Mouse (Mus musculus) embryonic facial prominence, embryonic 15.5 days (tissue): ENCODE results near the gene Tmem130. TPM values are rescaled to one million over a fixed set of nuclear protein-coding genes. Genes with fewer than 3 reads are reported as not detected.

ENCODE experiments used
- ATAC-seq: fragments of 200-750 bp; cut with Nextera tagmentation; 2 replicates; pipeline ENCODE4 v1.8.0; 2017; ENCODE audit warnings: low read depth, moderate TSS enrichment; ENCODE audit not compliant: insufficient number of reproducible peaks, low FRiP score, low TSS enrichment
- H3K27ac ChIP-seq: fragments of 300-500 bp; sonication (generic); replicated peaks from 2 replicates; pipeline ENCODE4 v1.5.1; 2015; ENCODE audit warnings: mild to moderate bottlenecking, inconsistent platforms
- H3K27me3 ChIP-seq: fragments of 300-500 bp; sonication (generic); 2 replicates; pipeline ENCODE4 v1.6.1; 2015; ENCODE audit warnings: inconsistent platforms
- H3K36me3 ChIP-seq: fragments of 300-500 bp; sonication (generic); 2 replicates; pipeline ENCODE4 v1.6.1; 2015; ENCODE audit warnings: mild to moderate bottlenecking, inconsistent platforms
- H3K4me1 ChIP-seq: fragments of 300-500 bp; sonication (generic); 2 replicates; pipeline ENCODE4 v1.6.1; 2015; ENCODE audit warnings: inconsistent platforms
- H3K4me2 ChIP-seq: fragments of 300-500 bp; sonication (generic); replicated peaks from 2 replicates; pipeline ENCODE4 v1.6.1; 2015; ENCODE audit warnings: mild to moderate bottlenecking, inconsistent platforms
- H3K4me3 ChIP-seq: fragments of 300-500 bp; sonication (generic); replicated peaks from 2 replicates; pipeline ENCODE4 v1.5.1; 2015; ENCODE audit warnings: mild to moderate bottlenecking, inconsistent platforms
- H3K9ac ChIP-seq: fragments of 300-500 bp; sonication (generic); 2 replicates; pipeline ENCODE4 v1.6.1; 2015; ENCODE audit warnings: inconsistent platforms
- H3K9me3 ChIP-seq: fragments of 300-500 bp; sonication (generic); replicated peaks from 2 replicates; pipeline ENCODE4 v1.6.1; 2016; ENCODE audit warnings: inconsistent platforms
- WGBS: fragments of 180-500 bp; shearing (Covaris S2); methylation state at CpG from one replicate; pipeline ENCODE4 v1.1.7; 2015; 5-methylcytosine and 5-hydroxymethylcytosine counted together
- polyA plus RNA-seq: library from polyadenylated mRNA; unstranded; fragments of >200 nt; fragmentation: Nextera tagmentation; extraction: Ambion mirVana; gene quantifications from 2 replicates; pipeline ENCODE4 v1.2.1, GENCODE M21; 2015

Gene Tmem130
- polyA plus RNA-seq, 1 experiment from 2014 or later: 2.3 TPM

DNA sequence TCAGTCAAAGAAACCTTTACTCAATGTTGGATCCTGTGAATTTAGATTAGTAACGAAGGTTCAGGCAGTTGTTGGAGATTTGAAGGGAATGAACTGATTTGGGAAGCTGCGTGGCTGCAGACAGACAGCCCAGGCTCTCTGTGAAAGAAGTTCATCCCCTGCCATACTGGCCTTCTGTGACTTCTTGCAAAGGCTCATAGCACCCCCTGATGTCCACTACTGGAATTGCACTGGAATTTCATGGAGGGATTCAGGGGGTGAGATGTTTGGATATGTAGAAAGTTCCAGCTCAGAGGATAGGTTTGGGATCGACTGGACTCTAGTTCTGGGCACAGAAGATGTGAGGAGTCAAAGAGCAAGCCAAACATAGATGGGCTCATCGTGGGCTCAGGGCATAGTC, 27.7 kb downstream of the Tmem130 start:
- 36% methylated on average over 4 of the region's 4 CpGs for WGBS
- no peak for ATAC-seq
- Histone ChIP-seq H3K9me3 (no peaks in the 10 kb centered on the region), H3K27me3 (peaks cover 4% of the 10 kb centered on the region; the same call in 1 of the 2 replicates), H3K4me1 (no peaks in the 10 kb centered on the region), H3K4me3 (no peak overlapping the region), H3K4me2 (no peak overlapping the region), H3K27ac (no peak overlapping the region), H3K9ac (no peak overlapping the region), H3K36me3 (no peaks in the 10 kb centered on the region)

GRCm38 (mm10) chr5:144729216-144729615, 32.4 kb downstream of the Tmem130 start:
- ATAC-seq: no peak
- no peaks in the 10 kb centered on the region for H3K36me3 ChIP-seq
- no peak overlapping the region for H3K4me3 ChIP-seq
- no peak overlapping the region for H3K27ac ChIP-seq
- H3K4me1 ChIP-seq: no peaks in the 10 kb centered on the region
- peaks cover 18% of the 10 kb centered on the region for H3K27me3 ChIP-seq
- H3K4me2 ChIP-seq: no peak overlapping the region
- no peaks in the 10 kb centered on the region for H3K9me3 ChIP-seq
- no peak overlapping the region for H3K9ac ChIP-seq
- 61% methylated on average over 8 of the region's 8 CpGs for WGBS

- 26% methylated on average over 5 of the region's 5 CpGs for WGBS
Measured at GRCm38 (mm10) chr5:144728237-144728636, 33.4 kb downstream of the Tmem130 start.

DNA sequence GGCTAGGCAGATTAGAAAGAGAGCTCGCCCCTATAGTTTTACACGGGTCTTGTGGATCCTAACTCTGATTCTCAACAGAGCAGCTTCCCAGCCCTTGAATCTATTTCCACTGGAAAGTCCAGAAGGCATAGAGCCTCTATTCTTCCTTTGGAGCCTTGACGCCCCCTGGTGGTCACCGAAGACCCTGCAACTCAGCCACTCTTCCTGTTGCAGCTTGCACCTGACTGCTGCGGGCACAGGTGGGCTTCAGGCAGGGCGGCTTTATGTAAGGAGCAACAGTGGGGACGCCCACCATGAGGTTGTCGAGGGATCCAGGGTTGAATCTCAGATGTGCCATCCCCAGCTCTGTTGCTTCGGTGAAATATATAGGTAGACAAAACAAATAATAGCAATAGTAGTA, 34.5 kb downstream of the Tmem130 start:
- no peaks in the 10 kb centered on the region for H3K4me1 ChIP-seq
- H3K4me2 ChIP-seq: no peak overlapping the region
- H3K9ac ChIP-seq: no peak overlapping the region
- H3K27ac ChIP-seq: no peak overlapping the region
- H3K36me3 ChIP-seq: no peaks in the 10 kb centered on the region
- H3K4me3 ChIP-seq: no peak overlapping the region
- WGBS: 3% methylated on average over 9 of the region's 9 CpGs
- no peak for ATAC-seq
- no peaks in the 10 kb centered on the region for H3K9me3 ChIP-seq
- H3K27me3 ChIP-seq: peaks cover 18% of the 10 kb centered on the region

More at GRCm38 (mm10) chr5:144728237-144728636, 33.4 kb downstream of the Tmem130 start:
- Histone ChIP-seq H3K36me3 (no peaks in the 10 kb centered on the region), H3K4me1 (no peaks in the 10 kb centered on the region), H3K9ac (no peak overlapping the region), H3K9me3 (no peaks in the 10 kb centered on the region), H3K27me3 (peaks cover 18% of the 10 kb centered on the region), H3K27ac (no peak overlapping the region), H3K4me3 (no peak overlapping the region), H3K4me2 (no peak overlapping the region)
- no peak for ATAC-seq

DNA sequence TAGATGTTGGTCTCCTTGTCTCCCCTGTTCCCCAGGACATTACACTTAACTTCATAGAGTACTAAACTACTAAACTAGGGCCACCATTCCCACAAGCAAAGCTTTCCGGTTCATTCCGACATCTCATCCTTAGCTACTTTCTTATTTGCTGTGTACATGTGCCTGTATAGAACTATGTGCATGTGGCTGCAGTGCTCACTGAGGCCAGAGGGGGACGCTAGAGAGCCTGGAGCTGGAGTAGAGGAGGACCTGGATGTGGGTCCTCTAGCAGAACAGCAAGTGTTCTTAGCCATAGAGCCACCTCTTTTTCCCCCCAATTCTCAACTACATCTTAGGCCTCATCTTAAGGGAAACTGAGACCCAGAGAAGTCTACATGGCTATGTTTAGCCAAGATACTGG, 36.1 kb downstream of the Tmem130 start:
- no peaks in the 10 kb centered on the region for H3K36me3 ChIP-seq
- no peaks in the 10 kb centered on the region for H3K9me3 ChIP-seq
- no peak for ATAC-seq
- H3K27ac ChIP-seq: no peak overlapping the region
- H3K27me3 ChIP-seq: peaks cover 18% of the 10 kb centered on the region
- no peak overlapping the region for H3K4me3 ChIP-seq
- WGBS: 88% methylated on average over 3 of the region's 3 CpGs
- no peak overlapping the region for H3K4me2 ChIP-seq
- no peak overlapping the region for H3K9ac ChIP-seq
- no peaks in the 10 kb centered on the region; the same call in 1 of the 2 replicates for H3K4me1 ChIP-seq

DNA sequence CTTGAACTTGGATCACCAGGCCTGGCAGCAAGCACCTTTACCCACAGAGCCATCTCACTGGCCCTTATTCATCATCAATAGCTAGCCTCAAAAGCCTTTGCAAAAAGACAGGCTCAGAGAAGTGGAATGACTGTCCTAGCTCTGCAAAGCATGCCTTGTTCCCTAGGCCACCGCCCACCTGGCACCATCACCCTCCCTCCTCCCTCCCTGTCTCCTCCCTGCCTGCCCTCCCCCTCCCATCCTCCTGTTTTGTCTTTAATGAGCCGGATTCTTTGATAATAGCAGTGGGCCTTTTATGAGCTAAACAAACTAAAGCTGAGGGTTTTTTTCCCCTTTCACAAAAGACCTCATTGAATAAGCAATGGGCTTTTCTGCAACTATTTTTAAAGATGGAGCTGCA, 36.7 kb downstream of the Tmem130 start:
- Histone ChIP-seq H3K4me2 (no peak overlapping the region), H3K27ac (no peak overlapping the region), H3K4me3 (no peak overlapping the region), H3K36me3 (no peaks in the 10 kb centered on the region), H3K27me3 (peaks cover 18% of the 10 kb centered on the region), H3K9ac (no peak overlapping the region), H3K4me1 (peaks cover 6% of the 10 kb centered on the region), H3K9me3 (no peaks in the 10 kb centered on the region)
- no peak for ATAC-seq
- 35% methylated on average over 2 of the region's 2 CpGs for WGBS

GRCm38 (mm10) chr5:144720281-144720680, 41.3 kb downstream of the Tmem130 start:
- Histone ChIP-seq H3K9me3 (no peaks in the 10 kb centered on the region), H3K27me3 (no peaks in the 10 kb centered on the region), H3K4me1 (peaks cover 13% of the 10 kb centered on the region), H3K36me3 (no peaks in the 10 kb centered on the region), H3K4me2 (no peak overlapping the region), H3K27ac (no peak overlapping the region; the same call in 1 of the 2 replicates), H3K9ac (no peak overlapping the region), H3K4me3 (no peak overlapping the region)
- ATAC-seq: no peak
- 32% methylated on average over 4 of the region's 4 CpGs for WGBS

- Histone ChIP-seq H3K4me3 (no peak overlapping the region), H3K27me3 (no peaks in the 10 kb centered on the region), H3K36me3 (no peaks in the 10 kb centered on the region), H3K27ac (no peak overlapping the region), H3K4me1 (peaks cover 13% of the 10 kb centered on the region), H3K9me3 (no peaks in the 10 kb centered on the region), H3K4me2 (no peak overlapping the region), H3K9ac (no peak overlapping the region)
- 30% methylated on average over 6 of the region's 6 CpGs for WGBS
- ATAC-seq: no peak
Measured at GRCm38 (mm10) chr5:144719781-144720180, 41.8 kb downstream of the Tmem130 start.

GRCm38 (mm10) chr5:144717186-144717585, 44.4 kb downstream of the Tmem130 start:
- no peak overlapping the region for H3K4me2 ChIP-seq
- no peak overlapping the region for H3K9ac ChIP-seq
- no peaks in the 10 kb centered on the region for H3K36me3 ChIP-seq
- no peaks in the 10 kb centered on the region for H3K9me3 ChIP-seq
- H3K4me1 ChIP-seq: peaks cover 15% of the 10 kb centered on the region
- no peak overlapping the region for H3K4me3 ChIP-seq
- no peak overlapping the region for H3K27ac ChIP-seq
- no peak for ATAC-seq
- H3K27me3 ChIP-seq: no peaks in the 10 kb centered on the region
- 62% methylated on average over 6 of the region's 6 CpGs for WGBS

GRCm38 (mm10) chr5:144713371-144713770, 48.2 kb downstream of the Tmem130 start:
- Histone ChIP-seq H3K9ac (no peak overlapping the region), H3K9me3 (no peaks in the 10 kb centered on the region), H3K4me2 (no peak overlapping the region), H3K4me3 (no peak overlapping the region), H3K27me3 (no peaks in the 10 kb centered on the region), H3K4me1 (peaks cover 6% of the 10 kb centered on the region), H3K27ac (no peak overlapping the region), H3K36me3 (no peaks in the 10 kb centered on the region)
- WGBS: 81% methylated on average over 10 of the region's 10 CpGs
- no peak for ATAC-seq

DNA sequence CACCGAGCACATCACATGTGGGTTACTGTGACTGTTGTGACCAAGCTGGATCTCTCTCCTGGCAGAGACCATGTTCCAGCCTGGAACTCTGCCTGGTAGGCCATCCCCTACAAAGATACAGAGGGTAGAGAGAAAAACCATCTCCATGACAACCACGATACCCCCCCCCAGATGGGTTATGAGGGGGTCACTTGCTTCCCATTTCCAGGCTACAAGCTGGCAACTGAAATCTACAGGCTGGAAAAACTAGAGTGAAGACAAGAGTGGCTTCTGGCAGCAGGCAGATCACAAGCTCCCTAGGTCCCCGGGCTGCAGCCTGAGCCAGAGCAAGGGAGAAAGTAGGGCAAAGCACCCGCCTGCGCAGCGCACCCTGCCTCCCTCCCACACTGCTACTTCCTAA, 54.0 kb downstream of the Tmem130 start:
- Histone ChIP-seq H3K9me3 (no peaks in the 10 kb centered on the region), H3K4me3 (no peak overlapping the region), H3K27me3 (no peaks in the 10 kb centered on the region), H3K27ac (no peak overlapping the region), H3K9ac (no peak overlapping the region), H3K36me3 (no peaks in the 10 kb centered on the region), H3K4me1 (peaks cover 7% of the 10 kb centered on the region; the same call in 1 of the 2 replicates), H3K4me2 (no peak overlapping the region)
- 87% methylated on average over 6 of the region's 6 CpGs for whole genome bisulfite sequencing
- ATAC-seq: no peak; the same call in 1 of the 2 replicates
